Mouse (Mus musculus): Measurements from ENCODE around the gene Lamb3. TPM values are rescaled to one million over a fixed set of nuclear protein-coding genes. Genes with fewer than 3 reads are reported as not detected.
A peak's percentile ranks its signal among the peaks of the same experiment; 100 is the strongest.

Lamb3 gene
- total RNA-seq (2021), result 1 to 10 TPM; 1.2 to 1.8 TPM
- long read RNA-seq, partial matches to known transcripts, result 2 of 2 reads
- long read RNA-seq, other reads (novel, unspliced or antisense), result 0 of 2 reads

GRCm38 (mm10) chr1:193207503-193207902, at the start of gene Lamb3:
Gene Lamb3, plus strand, starts transcription at chr1:193207699.
- DNase-seq (ENCODE audit: low spot score in 2 of 2), result no peak

- no peak for DNase-seq (ENCODE audit: low spot score in 2 of 2)
Measured at GRCm38 (mm10) chr1:193159163-193159562, 48.3 kb upstream of the Lamb3 start.

- DNase-seq (ENCODE audit: low spot score in 2 of 2), result no peak
Measured at GRCm38 (mm10) chr1:193159613-193160012, 47.9 kb upstream of the Lamb3 start.

GRCm38 (mm10) chr1:193160317-193161032, 47.0 kb upstream of the Lamb3 start:
- DNase-seq (ENCODE audit: low spot score in 2 of 2), result peak in 1 of 2 experiments; percentile 41

- DNase-seq (ENCODE audit: low spot score in 2 of 2), result no peak
Measured at GRCm38 (mm10) chr1:193167746-193168145, 39.8 kb upstream of the Lamb3 start, which contains the start of gene A130010J15Rik. Gene A130010J15Rik, plus strand, starts transcription at chr1:193168046.

GRCm38 (mm10) chr1:193169228-193169627, 38.3 kb upstream of the Lamb3 start:
- DNase-seq (ENCODE audit: low spot score in 2 of 2), result no peak

GRCm38 (mm10) chr1:193169856-193170255, 37.6 kb upstream of the Lamb3 start:
- no peak for DNase-seq (ENCODE audit: low spot score in 2 of 2)

- peak; percentile 92 for DNase-seq (ENCODE audit: low spot score in 2 of 2)
Measured at GRCm38 (mm10) chr1:193172991-193173809, 34.3 kb upstream of the Lamb3 start.

GRCm38 (mm10) chr1:193173810-193174129, 33.7 kb upstream of the Lamb3 start:
- no peak for DNase-seq (ENCODE audit: low spot score in 2 of 2)

GRCm38 (mm10) chr1:193174143-193174733, 33.3 kb upstream of the Lamb3 start:
- no peak for DNase-seq (ENCODE audit: low spot score in 2 of 2)

GRCm38 (mm10) chr1:193181104-193181503, 26.4 kb upstream of the Lamb3 start:
- DNase-seq (ENCODE audit: low spot score in 2 of 2), result no peak

GRCm38 (mm10) chr1:193188257-193188656, 19.2 kb upstream of the Lamb3 start:
- DNase-seq (ENCODE audit: low spot score in 2 of 2), result no peak

- no peak for DNase-seq (ENCODE audit: low spot score in 2 of 2)
Measured at GRCm38 (mm10) chr1:193189151-193189621, 18.3 kb upstream of the Lamb3 start.

GRCm38 (mm10) chr1:193189771-193190170, 17.7 kb upstream of the Lamb3 start:
- DNase-seq (ENCODE audit: low spot score in 2 of 2), result no peak

- DNase-seq (ENCODE audit: low spot score in 2 of 2), result no peak
Measured at GRCm38 (mm10) chr1:193191675-193192283, 15.7 kb upstream of the Lamb3 start.

GRCm38 (mm10) chr1:193194416-193195140, 12.9 kb upstream of the Lamb3 start:
- no peak for DNase-seq (ENCODE audit: low spot score in 2 of 2)

- no peak for DNase-seq (ENCODE audit: low spot score in 2 of 2)
Measured at GRCm38 (mm10) chr1:193195169-193195810, 12.2 kb upstream of the Lamb3 start.

GRCm38 (mm10) chr1:193197494-193198205, 9.8 kb upstream of the Lamb3 start:
- DNase-seq (ENCODE audit: low spot score in 2 of 2), result no peak

- no peak for DNase-seq (ENCODE audit: low spot score in 2 of 2)
Measured at GRCm38 (mm10) chr1:193198312-193198711, 9.2 kb upstream of the Lamb3 start.

Data from layer of hippocampus, postnatal 10 days (tissue).